Mouse (Mus musculus): ENCODE data around the gene Prkcb. TPM values are rescaled to one million over a fixed set of nuclear protein-coding genes. Genes with fewer than 3 reads are reported as not detected.

Prkcb gene
- polyA plus RNA-seq, 1 experiment from 2014 or later = 10.5 TPM

DNA sequence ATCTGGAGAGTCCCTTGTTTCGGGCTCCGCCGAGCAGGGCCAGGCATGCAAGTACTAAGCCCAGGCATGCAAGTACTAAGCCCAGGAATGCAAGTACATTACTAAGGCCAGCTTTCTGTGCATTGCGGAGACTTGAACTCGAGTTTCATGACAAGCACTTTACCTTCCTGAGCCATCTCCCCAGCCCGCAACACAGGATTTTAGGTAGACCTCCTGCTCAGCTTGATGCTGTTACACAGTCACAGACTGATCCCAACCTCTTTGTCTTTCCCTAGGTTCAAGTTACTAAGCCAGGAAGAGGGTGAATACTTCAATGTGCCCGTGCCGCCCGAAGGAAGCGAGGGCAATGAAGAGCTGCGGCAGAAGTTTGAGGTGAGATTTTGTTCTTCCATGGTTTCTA lies 239.7 kb downstream of the Prkcb start:
- Histone ChIP-seq H3K27ac (ENCODE audit: poor library complexity, severe bottlenecking) (no peak overlapping the region), H3K9me3 (replicated peaks) (no peaks in the 10 kb centered on the region; the same call in 1 of the 2 replicates), H3K27me3 (replicated peaks) (no peaks in the 10 kb centered on the region), H3K9ac (no peak overlapping the region), H3K4me1 (replicated peaks) (peaks cover 16% of the 10 kb centered on the region), H3K4me2 (no peak overlapping the region), H3K4me3 (no peak overlapping the region), H3K36me3 (no peaks in the 10 kb centered on the region)
- no peak for ATAC-seq (ENCODE audit: insufficient number of reproducible peaks, low FRiP score)
- WGBS = 89% methylated on average over 11 of the region's 11 CpGs

DNA sequence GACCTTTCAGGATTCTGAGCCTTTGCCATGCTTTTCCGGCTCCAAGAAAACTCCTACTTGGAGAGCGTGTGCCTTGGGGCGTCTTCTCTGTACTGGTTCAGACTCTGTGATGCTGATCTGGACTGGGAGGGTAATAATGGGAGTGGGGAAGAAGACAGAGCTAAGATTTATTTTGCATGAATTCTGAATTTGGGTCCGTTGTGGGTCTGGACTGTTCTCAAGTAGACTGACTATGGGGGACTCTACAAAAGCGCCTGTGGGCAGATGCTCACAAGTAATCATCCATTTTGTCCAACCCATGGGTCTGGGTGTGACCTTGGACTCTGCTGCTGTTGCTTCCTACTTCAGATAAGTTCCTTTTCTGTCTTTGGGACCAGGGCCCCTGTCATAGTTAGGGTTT lies 240.1 kb downstream of the Prkcb start:
- 87% methylated on average over 5 of the region's 5 CpGs for WGBS
- no peaks in the 10 kb centered on the region for H3K27me3 ChIP-seq (replicated peaks)
- no peak for ATAC-seq (ENCODE audit: insufficient number of reproducible peaks, low FRiP score)
- no peak overlapping the region for H3K9ac ChIP-seq
- no peaks in the 10 kb centered on the region; the same call in 1 of the 2 replicates for H3K9me3 ChIP-seq (replicated peaks)
- H3K4me1 ChIP-seq (replicated peaks) = peaks cover 16% of the 10 kb centered on the region
- H3K36me3 ChIP-seq = no peaks in the 10 kb centered on the region
- H3K27ac ChIP-seq (ENCODE audit: poor library complexity, severe bottlenecking) = no peak overlapping the region
- no peak overlapping the region for H3K4me3 ChIP-seq
- H3K4me2 ChIP-seq = no peak overlapping the region

DNA sequence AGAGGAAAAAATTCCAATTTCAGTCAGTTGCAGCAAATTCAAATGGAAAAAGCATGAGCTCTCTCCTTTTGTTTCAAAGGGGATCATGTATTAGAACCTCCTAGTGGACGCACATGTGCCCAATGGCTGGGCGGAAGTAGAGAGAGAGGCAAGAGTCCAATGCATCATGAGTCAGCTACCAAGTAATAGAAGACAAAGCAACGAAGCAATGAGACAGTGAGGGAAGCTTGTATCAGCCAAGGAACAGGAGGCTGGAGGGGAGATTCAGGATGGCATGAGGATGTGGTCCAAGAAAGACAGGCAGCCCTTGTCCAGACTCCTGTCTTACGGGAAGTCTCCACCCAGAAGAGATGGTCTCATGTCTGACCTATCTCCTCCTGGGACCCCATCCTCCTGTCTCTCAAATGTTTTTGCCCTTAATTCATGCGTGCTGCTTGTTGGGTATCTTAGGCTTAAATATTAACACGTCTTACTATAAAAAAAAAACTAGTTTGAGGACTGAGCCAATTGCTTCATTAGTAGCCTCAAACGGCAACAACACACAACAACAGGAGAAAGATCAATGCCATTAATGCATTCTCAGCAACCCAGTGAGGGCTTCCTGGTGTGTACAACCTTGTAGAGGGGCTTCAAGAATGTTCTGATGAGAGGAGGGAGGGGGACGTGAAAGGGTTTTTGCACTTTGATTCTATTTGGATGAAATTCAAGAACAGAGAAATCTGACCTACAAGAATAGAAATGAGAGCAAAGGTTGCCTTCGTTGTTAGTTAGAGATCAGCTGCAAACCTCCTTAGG lies 245.2 kb downstream of the Prkcb start:
- H3K36me3 ChIP-seq = no peaks in the 10 kb centered on the region
- WGBS = 85% methylated on average over 9 of the region's 9 CpGs
- H3K4me1 ChIP-seq (replicated peaks) = peaks cover 16% of the 10 kb centered on the region
- H3K4me3 ChIP-seq = no peak overlapping the region
- no peaks in the 10 kb centered on the region; the same call in 1 of the 2 replicates for H3K9me3 ChIP-seq (replicated peaks)
- no peak overlapping the region for H3K9ac ChIP-seq
- H3K4me2 ChIP-seq = no peak overlapping the region
- no peaks in the 10 kb centered on the region for H3K27me3 ChIP-seq (replicated peaks)
- H3K27ac ChIP-seq (ENCODE audit: poor library complexity, severe bottlenecking) = no peak overlapping the region
- no peak for ATAC-seq (ENCODE audit: insufficient number of reproducible peaks, low FRiP score)

DNA sequence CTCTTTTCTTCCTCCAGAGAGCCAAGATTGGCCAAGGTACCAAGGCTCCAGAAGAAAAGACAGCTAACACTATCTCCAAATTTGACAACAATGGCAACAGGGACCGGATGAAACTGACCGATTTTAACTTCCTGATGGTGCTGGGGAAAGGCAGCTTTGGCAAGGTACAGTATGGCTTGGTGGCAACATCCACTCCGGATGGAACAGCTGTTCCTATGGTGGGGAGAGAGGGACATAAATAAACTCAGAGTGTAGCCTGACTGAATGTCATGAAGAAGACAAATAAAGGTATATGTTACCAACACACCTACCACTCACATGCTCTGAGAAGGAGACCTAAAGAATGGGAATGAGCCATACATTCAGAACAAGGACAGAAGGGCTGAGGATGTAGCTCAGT lies 256.1 kb downstream of the Prkcb start:
- Histone ChIP-seq H3K4me3 (no peak overlapping the region), H3K4me2 (no peak overlapping the region), H3K36me3 (no peaks in the 10 kb centered on the region), H3K27me3 (replicated peaks) (no peaks in the 10 kb centered on the region), H3K9ac (no peak overlapping the region), H3K9me3 (replicated peaks) (0 out of 2 replicates have a peak, but pooled peaks cover 4% of the 10 kb centered on the region), H3K4me1 (replicated peaks) (no peaks in the 10 kb centered on the region), H3K27ac (ENCODE audit: poor library complexity, severe bottlenecking) (no peak overlapping the region)
- ATAC-seq (ENCODE audit: insufficient number of reproducible peaks, low FRiP score) = no peak
- 74% methylated on average over 3 of the region's 3 CpGs for WGBS

DNA sequence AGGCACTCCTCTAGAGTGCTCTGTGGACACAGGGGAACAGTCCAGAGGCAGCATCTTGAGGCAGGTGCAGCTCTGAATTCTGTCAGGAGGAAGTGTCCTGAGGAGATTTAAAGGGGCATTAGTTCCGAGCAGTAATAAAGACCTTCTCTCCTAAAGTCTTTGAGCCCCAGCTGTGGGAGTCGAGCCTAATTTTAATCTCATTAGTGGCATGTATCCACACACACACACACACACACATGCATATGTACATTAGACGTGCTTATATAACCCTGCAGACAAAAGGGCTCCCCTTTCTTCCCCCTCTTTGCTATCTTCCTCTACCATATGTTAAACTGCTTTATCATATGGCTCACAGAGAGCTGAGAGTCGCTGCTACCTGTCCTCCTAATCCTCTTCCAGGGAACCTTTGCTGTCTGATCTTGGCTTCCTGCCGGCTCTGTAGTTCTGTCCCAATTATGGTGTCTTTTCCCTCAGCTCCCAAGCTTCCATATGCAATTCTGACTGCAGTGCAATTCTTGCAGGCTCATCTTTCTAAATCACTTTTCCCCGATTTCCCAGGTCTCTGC lies 268.1 kb downstream of the Prkcb start:
- 46% methylated on average over 6 of the region's 6 CpGs for WGBS
- Histone ChIP-seq H3K4me3 (no peak overlapping the region), H3K4me1 (replicated peaks) (peaks cover 9% of the 10 kb centered on the region), H3K9me3 (replicated peaks) (no peaks in the 10 kb centered on the region), H3K9ac (no peak overlapping the region), H3K36me3 (no peaks in the 10 kb centered on the region), H3K27ac (ENCODE audit: poor library complexity, severe bottlenecking) (no peak overlapping the region), H3K4me2 (no peak overlapping the region), H3K27me3 (replicated peaks) (no peaks in the 10 kb centered on the region)
- no peak for ATAC-seq (ENCODE audit: insufficient number of reproducible peaks, low FRiP score)

DNA sequence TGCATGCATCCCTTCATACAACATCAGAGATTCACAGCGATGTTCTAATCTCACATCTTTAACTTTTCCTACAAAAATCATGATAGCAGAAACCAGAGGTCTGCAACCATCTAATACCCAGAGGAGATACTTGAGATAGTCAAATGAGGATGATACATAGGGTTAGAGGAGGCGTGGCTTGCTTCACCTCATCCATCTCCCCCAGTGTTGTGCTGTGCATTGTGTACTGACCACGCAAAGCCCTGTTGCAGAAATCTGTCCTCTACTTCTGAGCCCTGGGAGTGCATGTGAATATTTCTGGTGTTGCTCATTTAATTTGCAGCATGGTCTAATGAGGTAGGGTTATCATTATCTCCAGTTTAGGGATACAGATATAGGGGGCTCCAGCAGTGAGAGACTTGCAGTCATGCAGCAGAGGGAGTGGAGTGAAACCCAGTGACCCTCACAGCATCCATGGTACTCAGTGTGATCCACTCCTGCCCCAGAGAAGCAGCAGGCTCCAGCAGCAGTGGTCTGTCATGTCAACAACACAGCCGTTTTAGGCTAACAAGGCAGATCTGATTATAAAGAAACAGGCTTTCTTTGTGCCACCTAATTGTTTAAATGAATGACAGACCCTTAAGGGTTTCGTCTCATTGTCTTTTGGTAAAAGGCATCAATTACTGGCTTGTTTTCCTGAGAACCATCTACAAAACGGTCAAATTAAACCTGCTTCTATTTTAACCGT lies 269.7 kb downstream of the Prkcb start:
- ATAC-seq (ENCODE audit: insufficient number of reproducible peaks, low FRiP score) = no peak
- H3K4me3 ChIP-seq = no peak overlapping the region
- no peaks in the 10 kb centered on the region for H3K27me3 ChIP-seq (replicated peaks)
- H3K4me2 ChIP-seq = no peak overlapping the region
- 55% methylated on average over 7 of the region's 7 CpGs for WGBS
- H3K4me1 ChIP-seq (replicated peaks) = peaks cover 9% of the 10 kb centered on the region
- H3K27ac ChIP-seq (ENCODE audit: poor library complexity, severe bottlenecking) = no peak overlapping the region
- no peaks in the 10 kb centered on the region for H3K36me3 ChIP-seq
- H3K9ac ChIP-seq = no peak overlapping the region
- H3K9me3 ChIP-seq (replicated peaks) = no peaks in the 10 kb centered on the region

DNA sequence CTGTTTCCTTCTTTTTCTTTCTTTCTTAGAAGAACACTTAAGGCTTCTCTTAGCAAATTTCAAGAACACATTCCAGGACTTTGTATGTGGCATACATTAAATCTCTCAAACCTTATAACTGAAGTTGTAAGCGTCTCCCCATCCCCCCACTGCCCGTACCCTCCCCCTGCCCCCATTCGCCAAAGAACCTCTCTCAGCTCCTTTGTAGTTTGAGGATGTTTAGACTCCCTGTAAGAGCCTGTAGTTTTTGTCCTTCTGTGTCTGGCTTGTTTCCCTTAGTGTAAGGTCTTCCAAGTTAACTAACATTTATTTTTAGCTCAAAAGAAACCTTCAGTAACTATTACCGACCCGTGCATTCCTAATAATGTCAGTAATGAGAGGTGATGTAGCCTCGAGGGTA lies 270.4 kb downstream of the Prkcb start:
- no peak overlapping the region for H3K9ac ChIP-seq
- H3K4me2 ChIP-seq = no peak overlapping the region
- no peak overlapping the region for H3K27ac ChIP-seq (ENCODE audit: poor library complexity, severe bottlenecking)
- H3K4me3 ChIP-seq = no peak overlapping the region
- H3K27me3 ChIP-seq (replicated peaks) = no peaks in the 10 kb centered on the region
- H3K9me3 ChIP-seq (replicated peaks) = no peaks in the 10 kb centered on the region
- peaks cover 10% of the 10 kb centered on the region for H3K4me1 ChIP-seq (replicated peaks)
- H3K36me3 ChIP-seq = no peaks in the 10 kb centered on the region
- WGBS = 22% methylated on average over 6 of the region's 6 CpGs
- ATAC-seq (ENCODE audit: insufficient number of reproducible peaks, low FRiP score) = no peak

DNA sequence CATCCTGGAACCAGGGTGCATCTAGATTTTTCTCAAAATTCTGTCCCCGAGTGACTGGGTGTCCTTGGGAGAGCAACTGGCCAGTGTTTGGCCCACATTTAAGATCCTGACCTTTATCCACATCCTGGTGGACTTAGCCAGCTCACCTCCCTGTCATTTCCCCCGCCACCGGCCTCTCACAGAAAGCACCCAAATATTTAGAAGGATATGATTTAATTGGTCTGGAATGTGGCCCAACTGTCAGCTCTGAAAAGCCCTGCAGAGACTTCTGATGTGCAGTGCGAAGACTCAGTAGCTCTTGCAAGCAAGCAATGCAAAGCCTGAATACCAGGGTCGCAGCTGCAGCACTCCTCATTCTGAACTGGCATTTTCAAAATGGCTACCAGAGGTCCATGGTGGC lies 274.0 kb downstream of the Prkcb start:
- Histone ChIP-seq H3K27ac (ENCODE audit: poor library complexity, severe bottlenecking) (no peak overlapping the region), H3K27me3 (replicated peaks) (no peaks in the 10 kb centered on the region), H3K9me3 (replicated peaks) (no peaks in the 10 kb centered on the region), H3K9ac (no peak overlapping the region), H3K4me3 (no peak overlapping the region), H3K4me2 (no peak overlapping the region), H3K36me3 (no peaks in the 10 kb centered on the region), H3K4me1 (replicated peaks) (peaks cover 18% of the 10 kb centered on the region)
- 38% methylated on average over 5 of the region's 5 CpGs for WGBS
- ATAC-seq (ENCODE audit: insufficient number of reproducible peaks, low FRiP score) = no peak

DNA sequence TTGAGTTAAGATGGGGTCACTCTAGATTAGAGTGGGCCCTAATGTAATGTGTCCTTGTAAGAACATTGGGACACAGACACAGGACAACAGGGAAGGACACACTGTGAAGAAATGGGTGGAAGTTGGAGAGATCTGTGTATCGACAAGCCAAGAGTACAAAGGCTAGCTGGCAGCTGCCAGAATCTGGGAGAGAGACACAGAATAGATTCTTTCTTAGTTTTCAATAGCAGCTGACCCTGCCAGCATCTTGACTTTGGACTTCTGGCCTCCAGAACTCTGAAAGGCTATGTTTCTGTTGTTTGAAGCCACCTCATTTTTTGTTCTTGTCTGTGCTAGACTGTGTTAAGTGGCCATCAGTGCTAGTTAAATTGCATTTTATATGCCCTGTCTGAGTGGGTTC lies 276.8 kb downstream of the Prkcb start:
- H3K9me3 ChIP-seq (replicated peaks) = no peaks in the 10 kb centered on the region
- H3K4me2 ChIP-seq = no peak overlapping the region
- no peaks in the 10 kb centered on the region for H3K27me3 ChIP-seq (replicated peaks)
- no peak overlapping the region for H3K9ac ChIP-seq
- 74% methylated on average over 1 of the region's 1 CpGs for WGBS
- H3K4me1 ChIP-seq (replicated peaks) = peaks cover 18% of the 10 kb centered on the region
- no peaks in the 10 kb centered on the region for H3K36me3 ChIP-seq
- no peak overlapping the region for H3K4me3 ChIP-seq
- no peak overlapping the region for H3K27ac ChIP-seq (ENCODE audit: poor library complexity, severe bottlenecking)
- ATAC-seq (ENCODE audit: insufficient number of reproducible peaks, low FRiP score) = no peak

DNA sequence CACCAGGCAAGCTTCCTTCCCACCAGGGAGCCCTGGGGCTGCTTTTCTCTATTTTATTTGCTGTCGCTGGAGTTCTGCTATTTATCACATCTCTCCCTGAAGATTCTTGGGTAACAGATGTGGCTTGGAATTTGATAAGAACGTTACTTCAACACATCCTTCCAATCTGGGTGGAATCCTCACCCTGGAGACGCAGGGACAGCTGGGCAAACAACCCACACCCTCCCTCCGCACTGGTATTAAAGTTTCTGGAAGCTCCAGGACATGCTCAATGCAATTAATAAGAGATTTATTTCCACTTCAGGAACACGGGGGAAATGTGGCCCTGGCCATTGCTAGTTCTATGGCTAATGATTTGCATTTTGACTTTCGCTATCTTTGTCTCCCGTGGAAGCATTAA lies 277.5 kb downstream of the Prkcb start:
- 37% methylated on average over 7 of the region's 7 CpGs for WGBS
- ATAC-seq (ENCODE audit: insufficient number of reproducible peaks, low FRiP score) = no peak
- no peaks in the 10 kb centered on the region for H3K36me3 ChIP-seq
- H3K27ac ChIP-seq (ENCODE audit: poor library complexity, severe bottlenecking) = no peak overlapping the region
- H3K4me1 ChIP-seq (replicated peaks) = peaks cover 18% of the 10 kb centered on the region
- H3K9ac ChIP-seq = no peak overlapping the region
- H3K4me2 ChIP-seq = no peak overlapping the region
- no peak overlapping the region for H3K4me3 ChIP-seq
- no peaks in the 10 kb centered on the region for H3K27me3 ChIP-seq (replicated peaks)
- H3K9me3 ChIP-seq (replicated peaks) = no peaks in the 10 kb centered on the region

DNA sequence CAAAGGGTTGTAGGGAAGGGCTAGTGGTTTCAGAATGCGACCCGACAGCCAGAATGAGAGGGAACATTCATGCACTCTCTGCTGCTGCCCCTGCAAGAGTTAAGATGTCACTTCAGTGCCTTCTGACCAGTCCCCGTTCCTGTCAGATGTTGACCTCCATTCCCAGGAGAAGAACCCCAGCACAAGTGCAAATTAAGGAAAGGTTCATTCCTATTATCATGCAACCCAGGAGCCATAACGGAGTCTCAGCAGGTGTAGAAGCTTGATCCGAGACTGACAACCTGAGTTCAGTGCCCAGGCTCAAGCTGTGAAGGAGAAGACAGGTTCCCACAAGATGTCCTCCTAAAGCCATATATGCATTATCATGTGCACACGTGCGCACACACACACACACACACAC lies 280.2 kb downstream of the Prkcb start:
- H3K9ac ChIP-seq = no peak overlapping the region
- WGBS = 74% methylated on average over 7 of the region's 7 CpGs
- H3K36me3 ChIP-seq = no peaks in the 10 kb centered on the region
- no peak overlapping the region for H3K4me2 ChIP-seq
- no peaks in the 10 kb centered on the region for H3K27me3 ChIP-seq (replicated peaks)
- peaks cover 8% of the 10 kb centered on the region for H3K4me1 ChIP-seq (replicated peaks)
- no peak overlapping the region for H3K27ac ChIP-seq (ENCODE audit: poor library complexity, severe bottlenecking)
- no peak for ATAC-seq (ENCODE audit: insufficient number of reproducible peaks, low FRiP score)
- no peaks in the 10 kb centered on the region for H3K9me3 ChIP-seq (replicated peaks)
- no peak overlapping the region for H3K4me3 ChIP-seq
